Mouse (Mus musculus): ENCODE measurements around the gene Aurkb. TPM values are rescaled to one million over a fixed set of nuclear protein-coding genes. Genes with fewer than 3 reads are reported as not detected.
"Not testable (repeated sequence)": the region's sequence is repeated elsewhere in the genome, so short reads cannot be mapped to it uniquely, and the experiment has no call there.

Gene Aurkb
- polyA plus RNA-seq, 1 experiment = 108 TPM

- Histone ChIP-seq H3K27ac (ENCODE audit: insufficient read depth, low read length) (peak within 1 kb of the TSS; percentile 86), H3K9ac (ENCODE audit: low read depth, poor library complexity, severe bottlenecking) (peak within 1 kb of the TSS; percentile 81), H3K36me3 (ENCODE audit: control insufficient read depth, insufficient read depth, low read length, poor library complexity, severe bottlenecking) (peaks cover 31% of the 10 kb centered on the region), H3K4me1 (ENCODE audit: control insufficient read depth, insufficient read depth, low read length) (no peaks in the 10 kb centered on the region), H3K9me3 (replicated peaks; ENCODE audit: control insufficient read depth, insufficient read depth, low read length, poor library complexity, severe bottlenecking) (no peaks in the 10 kb centered on the region), H3K27me3 (ENCODE audit: control insufficient read depth, insufficient read depth, low read length, poor library complexity, severe bottlenecking) (no peaks in the 10 kb centered on the region), H3K4me3 (ENCODE audit: low read depth, low read length) (peak within 1 kb of the TSS; percentile 99)
- TF ChIP-seq POLR2A (IDR thresholded peaks at IDR 0.05; ENCODE audit: insufficient read depth, low read length) = peak; percentile 29
- no peak for TF ChIP-seq EP300 (IDR thresholded peaks at IDR 0.05; ENCODE audit: insufficient read depth, low read depth, low read length)
Measured at GRCm38 (mm10) chr11:69008182-69009121, 37.0 kb upstream of the Aurkb start, which contains the start of gene Pfas. Pfas (minus strand) TSS chr11:69008460.

- Histone ChIP-seq H3K36me3 (ENCODE audit: control insufficient read depth, insufficient read depth, low read length, poor library complexity, severe bottlenecking) (peaks cover 23% of the 10 kb centered on the region), H3K27me3 (ENCODE audit: control insufficient read depth, insufficient read depth, low read length, poor library complexity, severe bottlenecking) (no peaks in the 10 kb centered on the region), H3K9me3 (replicated peaks; ENCODE audit: control insufficient read depth, insufficient read depth, low read length, poor library complexity, severe bottlenecking) (no peaks in the 10 kb centered on the region), H3K4me3 (ENCODE audit: low read depth, low read length) (no peak overlapping the region), H3K4me1 (ENCODE audit: control insufficient read depth, insufficient read depth, low read length) (no peaks in the 10 kb centered on the region), H3K9ac (ENCODE audit: low read depth, poor library complexity, severe bottlenecking) (0 out of 2 replicates have a peak overlapping the region, but pooled peaks have one; percentile 27), H3K27ac (ENCODE audit: insufficient read depth, low read length) (peak overlapping the region; percentile 51; the same call in 1 of the 2 replicates)
- TF ChIP-seq EP300 (IDR thresholded peaks at IDR 0.05; ENCODE audit: insufficient read depth, low read depth, low read length) = no peak
- TF ChIP-seq POLR2A (IDR thresholded peaks at IDR 0.05; ENCODE audit: insufficient read depth, low read length) = no peak
- no peak for TF ChIP-seq CTCF (IDR thresholded peaks at IDR 0.05; ENCODE audit: low read depth, low read length)
Measured at GRCm38 (mm10) chr11:69009508-69009907, 35.9 kb upstream of the Aurkb start.

- Histone ChIP-seq H3K9me3 (replicated peaks; ENCODE audit: control insufficient read depth, insufficient read depth, low read length, poor library complexity, severe bottlenecking) (no peaks in the 10 kb centered on the region), H3K4me1 (ENCODE audit: control insufficient read depth, insufficient read depth, low read length) (no peaks in the 10 kb centered on the region), H3K9ac (ENCODE audit: low read depth, poor library complexity, severe bottlenecking) (peak overlapping the region; percentile 89), H3K4me3 (ENCODE audit: low read depth, low read length) (no peak overlapping the region; the same call in 1 of the 2 replicates), H3K27ac (ENCODE audit: insufficient read depth, low read length) (peak overlapping the region; percentile 30; the same call in 1 of the 2 replicates), H3K27me3 (ENCODE audit: control insufficient read depth, insufficient read depth, low read length, poor library complexity, severe bottlenecking) (no peaks in the 10 kb centered on the region), H3K36me3 (ENCODE audit: control insufficient read depth, insufficient read depth, low read length, poor library complexity, severe bottlenecking) (peaks cover 13% of the 10 kb centered on the region)
- TF ChIP-seq CTCF (IDR thresholded peaks at IDR 0.05; ENCODE audit: low read depth, low read length) (no peak), EP300 (IDR thresholded peaks at IDR 0.05; ENCODE audit: insufficient read depth, low read depth, low read length) (no peak), POLR2A (IDR thresholded peaks at IDR 0.05; ENCODE audit: insufficient read depth, low read length) (no peak)
Measured at GRCm38 (mm10) chr11:69010400-69011323, 34.8 kb upstream of the Aurkb start.

- not testable (repeated sequence) for H3K27me3 ChIP-seq (ENCODE audit: control insufficient read depth, insufficient read depth, low read length, poor library complexity, severe bottlenecking); H3K36me3 ChIP-seq (ENCODE audit: control insufficient read depth, insufficient read depth, low read length, poor library complexity, severe bottlenecking); H3K27ac ChIP-seq (ENCODE audit: insufficient read depth, low read length); H3K9me3 ChIP-seq (replicated peaks; ENCODE audit: control insufficient read depth, insufficient read depth, low read length, poor library complexity, severe bottlenecking); H3K4me1 ChIP-seq (ENCODE audit: control insufficient read depth, insufficient read depth, low read length)
- H3K9ac ChIP-seq (ENCODE audit: low read depth, poor library complexity, severe bottlenecking) = peak overlapping the region; percentile 89
- H3K4me3 ChIP-seq (ENCODE audit: low read depth, low read length) = peak overlapping the region; percentile 46
Measured at GRCm38 (mm10) chr11:69011445-69011844, 34.0 kb upstream of the Aurkb start.

- TF ChIP-seq CTCF (IDR thresholded peaks at IDR 0.05; ENCODE audit: low read depth, low read length) = no peak
- peak; percentile 49 for TF ChIP-seq POLR2A (IDR thresholded peaks at IDR 0.05; ENCODE audit: insufficient read depth, low read length)
- no peak for TF ChIP-seq EP300 (IDR thresholded peaks at IDR 0.05; ENCODE audit: insufficient read depth, low read depth, low read length)
- Histone ChIP-seq H3K36me3 (ENCODE audit: control insufficient read depth, insufficient read depth, low read length, poor library complexity, severe bottlenecking) (peaks cover 2% of the 10 kb centered on the region; the same call in 1 of the 2 replicates), H3K27me3 (ENCODE audit: control insufficient read depth, insufficient read depth, low read length, poor library complexity, severe bottlenecking) (no peaks in the 10 kb centered on the region), H3K9ac (ENCODE audit: low read depth, poor library complexity, severe bottlenecking) (peak overlapping the region; percentile 89), H3K4me3 (ENCODE audit: low read depth, low read length) (peak overlapping the region; percentile 98), H3K9me3 (replicated peaks; ENCODE audit: control insufficient read depth, insufficient read depth, low read length, poor library complexity, severe bottlenecking) (no peaks in the 10 kb centered on the region), H3K27ac (ENCODE audit: insufficient read depth, low read length) (peak overlapping the region; percentile 72), H3K4me1 (ENCODE audit: control insufficient read depth, insufficient read depth, low read length) (no peaks in the 10 kb centered on the region)
Measured at GRCm38 (mm10) chr11:69012071-69012601, 33.3 kb upstream of the Aurkb start.
